Mouse (Mus musculus) embryo, embryonic 11.5 days (tissue): ENCODE measurements at regions not wholly inside any gene's neighbourhood (a gene's known extent, or its start where the extent isn't known, plus 50 kb on each side); places are given as distances from the start of the nearest gene placed in this dataset.

Source experiments
- DNase-seq: peaks from one replicate; pipeline ENCODE4 v3.0.0-alpha.2; 2012; ENCODE audit warnings: low read depth, low spot score

GRCm38 (mm10) chr15:25305801-25306200, 107.8 kb downstream of the Basp1 start:
- DNase-seq, result no peak

DNA sequence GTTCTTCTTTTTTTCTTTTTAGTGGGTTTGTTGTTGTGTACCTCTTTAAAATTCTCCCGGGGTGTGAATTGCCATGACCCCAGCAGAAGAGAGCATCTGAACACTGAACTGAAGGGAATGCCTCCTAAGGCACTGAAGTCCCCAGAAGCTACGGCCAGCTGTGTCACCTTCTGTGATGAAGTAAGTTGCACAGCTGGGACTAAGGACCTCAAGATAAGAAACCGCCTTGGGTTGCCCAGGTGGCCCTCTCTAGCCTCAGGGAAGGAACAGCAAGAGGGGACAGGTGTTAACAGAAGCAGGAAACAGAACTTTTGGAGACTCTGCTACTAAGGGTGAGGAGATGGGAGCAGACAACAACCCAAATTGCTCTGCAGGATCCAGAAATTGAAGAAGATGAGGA, 110.2 kb downstream of the Basp1 start:
- DNase-seq, result no peak

DNA sequence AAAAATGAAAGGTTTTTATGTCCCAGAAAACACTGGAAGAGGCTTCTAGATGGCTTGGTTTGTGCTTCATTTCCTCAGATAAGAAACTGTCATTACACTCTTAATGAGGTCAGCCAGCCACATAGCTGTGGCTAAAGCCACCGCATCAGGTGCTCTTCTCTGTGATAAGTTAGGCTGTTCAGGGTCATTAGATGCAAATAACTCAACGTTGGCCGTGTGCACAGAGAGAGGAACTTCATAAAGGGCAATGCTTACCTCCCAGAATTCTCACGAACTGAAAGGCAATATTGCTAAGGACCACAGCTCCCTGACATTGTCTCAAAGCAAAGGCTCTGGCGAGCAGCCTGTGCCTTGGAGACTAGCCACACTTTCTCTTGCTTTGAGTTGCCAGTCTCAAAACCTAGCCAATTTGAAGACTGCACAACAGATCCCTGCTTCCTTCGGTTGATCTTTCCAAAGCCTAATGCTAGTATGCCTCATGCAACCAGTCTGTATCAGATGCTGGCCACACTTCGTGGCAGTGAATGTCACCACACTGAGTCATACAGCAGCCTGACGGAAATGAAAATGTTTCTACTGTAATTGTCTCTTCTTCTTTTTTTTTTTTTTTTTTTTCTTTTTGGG, 110.8 kb downstream of the Basp1 start:
- no peak for DNase-seq

DNA sequence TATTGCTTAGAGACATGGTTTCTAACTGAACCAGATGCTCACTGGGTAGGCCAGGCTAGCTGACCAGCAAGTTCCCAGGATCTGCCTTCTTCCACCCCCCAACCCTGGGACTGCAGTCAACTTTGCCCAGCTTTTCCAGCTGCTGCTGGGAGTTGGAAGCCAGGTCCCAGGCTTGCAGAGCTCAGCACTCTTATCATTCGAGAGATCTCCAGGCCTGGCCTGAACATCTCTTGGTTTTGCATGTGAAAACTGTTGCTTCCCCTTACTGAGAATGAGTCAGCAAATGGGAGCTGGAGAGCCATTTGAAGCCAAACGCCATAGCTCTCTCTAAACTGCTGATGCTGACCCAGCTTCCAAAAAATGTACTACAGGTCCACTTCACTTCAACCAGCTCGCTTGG, 111.8 kb downstream of the Basp1 start:
- no peak for DNase-seq

DNA sequence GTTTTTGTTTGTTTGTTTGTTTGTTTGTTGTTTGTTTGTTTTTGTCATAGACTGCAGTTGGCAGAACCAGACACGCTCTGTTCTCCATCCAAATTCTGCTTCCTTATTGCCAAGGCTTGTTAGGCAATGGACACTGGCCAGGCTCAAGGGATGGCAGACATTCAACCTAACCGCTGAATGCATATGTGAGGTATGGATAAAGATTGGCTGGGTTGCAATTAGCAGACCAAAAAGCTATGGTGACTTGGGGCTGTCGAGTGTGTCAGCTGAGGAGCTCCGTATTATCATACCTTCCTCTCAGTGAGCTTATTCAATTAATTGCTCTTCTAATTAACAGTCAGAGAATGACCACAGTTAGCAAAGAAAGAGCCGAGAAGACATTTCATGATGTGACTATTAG, 116.3 kb downstream of the Basp1 start:
- DNase-seq, result no peak

- DNase-seq, result no peak
Observed at GRCm38 (mm10) chr15:25296714-25297113, 116.8 kb downstream of the Basp1 start.

DNA sequence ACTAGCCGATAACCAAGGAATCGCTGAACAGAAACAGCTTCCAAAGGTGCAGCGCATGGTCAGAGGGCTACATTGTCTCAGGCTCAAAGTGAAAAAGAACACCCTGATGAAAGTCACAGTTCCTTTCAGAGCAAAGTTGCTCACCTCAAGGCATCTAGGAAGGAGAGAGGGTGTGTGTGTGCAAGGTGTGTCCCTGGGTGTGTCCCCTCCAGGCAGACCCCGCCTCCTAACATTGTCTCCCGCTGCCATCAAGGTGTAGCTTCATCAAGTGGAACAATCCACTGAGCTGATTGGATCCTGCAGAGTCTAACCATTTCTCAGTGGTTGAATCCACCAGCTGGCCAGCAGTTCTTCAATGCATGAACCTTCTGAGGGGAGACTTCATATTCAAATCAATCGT, 117.8 kb downstream of the Basp1 start:
- no peak for DNase-seq

GRCm38 (mm10) chr15:25291231-25291691, 122.3 kb downstream of the Basp1 start:
- no peak for DNase-seq

GRCm38 (mm10) chr15:25287850-25288249, 125.7 kb downstream of the Basp1 start:
- DNase-seq, result no peak

- peak; percentile 66 for DNase-seq
Observed at GRCm38 (mm10) chr15:25284354-25285199, 129.0 kb downstream of the Basp1 start.

DNA sequence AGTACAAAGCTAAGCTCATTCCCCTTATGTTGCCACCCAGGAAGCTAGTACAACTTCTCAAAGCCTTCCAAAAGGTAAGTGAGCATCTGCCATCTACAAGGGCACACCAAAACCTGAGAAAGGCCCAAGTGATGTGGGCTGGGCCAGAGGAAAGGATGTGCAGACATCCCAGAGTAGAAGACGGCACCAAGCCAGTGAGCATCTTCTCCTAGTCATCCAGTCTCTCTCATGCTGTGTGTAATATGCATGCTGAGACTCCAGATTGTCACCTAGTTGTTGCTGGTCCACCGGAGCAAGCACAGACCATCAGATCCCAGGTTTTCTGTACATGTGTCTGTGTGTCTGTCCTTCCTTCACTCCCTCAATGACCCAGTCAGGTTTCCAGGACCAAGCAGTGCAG, 129.9 kb downstream of the Basp1 start:
- DNase-seq, result no peak

DNA sequence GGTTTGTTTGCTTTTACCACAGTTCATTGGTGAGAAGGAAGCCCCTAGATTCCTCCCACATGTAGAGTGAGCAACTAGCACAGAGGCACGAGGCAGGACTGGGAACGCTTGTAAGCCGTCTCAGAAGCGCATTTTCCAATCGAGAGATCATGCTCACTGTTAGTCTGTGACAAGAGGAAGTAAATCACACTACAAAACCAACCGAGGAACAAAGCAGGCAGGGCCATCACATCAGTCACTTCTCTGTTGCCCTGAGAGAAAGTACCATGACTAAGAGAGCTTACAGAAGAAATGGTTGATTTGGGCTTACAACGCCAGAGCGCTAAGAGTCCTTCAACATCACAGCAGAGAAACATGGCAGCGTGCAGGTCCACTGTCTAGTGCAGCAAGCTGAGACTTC, 131.2 kb downstream of the Basp1 start:
- DNase-seq, result no peak

DNA sequence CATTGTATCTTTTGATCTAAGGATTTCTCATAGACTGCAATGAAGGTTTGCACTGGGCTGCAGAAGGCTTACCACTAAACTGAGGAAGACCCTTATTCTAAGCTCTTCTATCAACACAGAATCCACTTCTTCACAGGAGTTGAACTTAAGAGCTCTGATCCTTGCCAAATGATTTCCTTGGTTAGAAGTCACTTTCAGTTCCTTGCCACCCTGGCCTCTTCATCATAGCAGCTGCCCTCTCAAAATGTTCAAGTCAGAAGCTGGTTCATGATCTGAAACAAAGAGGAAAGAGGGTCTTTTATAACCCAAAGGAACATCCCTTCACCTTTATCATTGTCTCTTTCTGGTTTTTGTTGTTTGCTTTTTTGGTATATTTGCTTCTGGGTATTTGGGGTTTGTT, 131.6 kb downstream of the Basp1 start:
- DNase-seq, result no peak

DNA sequence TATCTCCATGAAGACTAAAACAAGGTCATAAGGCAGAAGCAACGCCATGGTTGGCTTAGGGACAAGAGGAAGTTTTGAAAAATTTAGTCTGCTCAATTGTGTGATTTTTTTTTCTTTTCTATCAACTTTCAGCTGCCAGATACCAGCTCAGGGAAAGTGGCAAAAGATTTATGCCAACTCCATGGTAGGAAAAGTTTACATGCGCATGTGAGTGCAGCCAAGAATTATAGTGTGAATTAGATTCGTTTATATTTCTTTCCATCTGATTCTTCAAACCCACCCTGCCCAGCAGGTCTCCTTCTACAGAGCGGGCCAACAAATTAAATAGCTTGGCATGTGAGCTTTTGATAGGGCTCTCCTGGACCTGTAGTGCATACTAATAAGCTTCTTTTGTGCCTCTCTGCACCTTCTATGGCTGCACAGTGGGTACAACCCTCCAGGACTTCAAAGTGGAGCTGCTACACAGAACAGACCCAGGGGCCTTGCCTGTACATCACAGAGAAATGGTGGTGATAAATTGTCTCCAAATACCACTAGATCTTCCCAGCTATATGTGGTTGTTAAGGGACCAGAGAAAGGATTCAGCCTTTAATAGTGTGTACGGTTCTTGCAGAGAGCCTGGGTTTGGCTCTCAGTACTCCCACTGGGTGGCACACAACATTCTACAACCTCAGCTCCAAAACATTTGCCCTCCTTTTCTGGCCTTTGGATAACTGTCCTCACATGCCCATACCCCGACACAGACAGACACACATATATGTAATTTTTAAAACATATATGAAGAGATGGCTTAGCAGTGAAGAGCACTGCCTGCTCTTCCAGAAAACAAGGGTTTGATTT, 135.0 kb downstream of the Basp1 start:
- DNase-seq, result no peak

GRCm38 (mm10) chr15:25276227-25276626, 137.3 kb downstream of the Basp1 start:
- no peak for DNase-seq

DNA sequence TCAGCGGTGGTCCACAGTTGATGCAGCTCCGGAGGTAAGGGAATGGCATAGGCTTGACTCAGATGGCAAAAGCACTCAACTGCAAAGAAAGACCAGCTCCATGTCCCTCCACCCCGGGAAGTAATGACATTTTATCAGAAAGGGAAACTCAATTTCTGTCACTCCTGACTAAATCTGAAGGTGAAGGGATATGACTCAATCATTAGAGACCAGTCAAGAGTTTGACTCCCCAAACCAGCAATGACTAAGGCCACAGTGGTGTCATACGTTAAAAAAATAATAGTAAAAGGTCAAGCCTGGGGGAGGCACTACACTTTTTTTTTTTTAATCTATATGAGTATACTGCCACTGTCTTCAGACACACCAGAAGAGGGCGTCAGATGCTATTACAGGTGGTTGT, 141.7 kb downstream of the Basp1 start:
- no peak for DNase-seq

GRCm38 (mm10) chr15:25270349-25270748, 143.2 kb downstream of the Basp1 start:
- no peak for DNase-seq

DNA sequence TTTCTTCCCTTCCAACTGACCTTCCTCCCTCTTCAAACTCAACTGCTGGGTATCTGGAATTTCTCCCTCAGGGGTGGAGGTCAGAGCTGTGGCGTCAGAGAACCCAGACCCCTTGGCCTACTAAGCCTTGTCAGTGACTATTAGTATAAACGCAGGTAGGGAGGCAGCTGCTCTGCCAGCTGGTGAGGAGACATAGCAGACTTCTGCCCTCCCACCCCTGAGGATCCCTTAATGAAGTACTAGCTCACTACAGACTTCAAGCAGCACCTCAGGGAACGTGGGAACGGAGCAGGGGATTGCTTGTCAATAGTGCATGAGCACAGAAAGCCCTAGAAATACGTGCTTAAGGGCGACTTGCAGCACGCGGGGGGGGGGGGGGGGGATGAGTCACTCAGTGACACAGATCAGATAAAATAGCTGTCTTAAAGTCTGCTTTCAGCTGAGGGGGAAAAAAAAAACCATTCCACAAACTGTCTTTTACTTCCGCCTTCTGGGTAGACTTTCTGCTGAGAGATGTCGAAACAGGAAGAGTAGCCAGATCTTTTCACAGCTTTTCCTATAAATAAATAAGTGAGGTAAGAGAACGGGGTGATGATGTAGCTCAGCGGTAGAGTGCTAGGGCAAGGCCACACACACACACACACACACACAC, 144.1 kb downstream of the Basp1 start:
- DNase-seq, result no peak

- no peak for DNase-seq
Observed at GRCm38 (mm10) chr15:25268436-25268835, 145.1 kb downstream of the Basp1 start.

GRCm38 (mm10) chr15:25267509-25267908, 146.1 kb downstream of the Basp1 start:
- DNase-seq, result no peak

- DNase-seq, result no peak
Observed at GRCm38 (mm10) chr15:25252648-25253567, 160.7 kb downstream of the Basp1 start.
